ENCODE assay signal across 1 mouse cellular context in genomic region chr10:76531375-76531774, GRCm38 (mm10).
A peak's percentile ranks its signal among the peaks of the same experiment; 100 is the strongest.
TF ChIP-seq lines count a peak whose summit lies in the region.

Gene Lss, plus strand, starts transcription at chr10:76531588.

TF ChIP-seq in MEL, 35 proteins besides CTCF, POLR2A, EP300 and RAD21 (continued from another document):
- no peak for TF ChIP-seq UBTF (IDR thresholded peaks at IDR 0.05; ENCODE audit: borderline replicate concordance, insufficient read depth, low read depth, low read length)
- 0 out of 2 replicates have a peak, but pooled peaks have one; percentile 47 for TF ChIP-seq MYC (IDR thresholded peaks at IDR 0.05; ENCODE audit: low read depth, low read length)
- peak; percentile 81 for TF ChIP-seq NELFE (IDR thresholded peaks at IDR 0.05; ENCODE audit: low read depth, low read length)
